Mouse (Mus musculus) limb, embryonic 15.5 days (tissue): ENCODE measurements at regions not wholly inside any gene's neighbourhood (a gene's known extent, or its start where the extent isn't known, plus 50 kb on each side); places are given as distances from the start of the nearest gene placed in this dataset.

ENCODE experiments used
- ATAC-seq: fragments of 200-750 bp; cut with Nextera tagmentation; 2 replicates; pipeline ENCODE4 v1.8.0; 2017; ENCODE audit warnings: low read depth, moderate TSS enrichment; ENCODE audit not compliant: insufficient number of reproducible peaks, low FRiP score, low TSS enrichment
- H3K27ac ChIP-seq: fragments of 300-500 bp; sonication (generic); 2 replicates; pipeline ENCODE4 v1.5.1; 2015; ENCODE audit warnings: moderate library complexity, mild to moderate bottlenecking, inconsistent platforms
- H3K27me3 ChIP-seq: fragments of 300-500 bp; sonication (generic); 2 replicates; pipeline ENCODE4 v1.6.1; 2015; ENCODE audit warnings: inconsistent platforms
- H3K36me3 ChIP-seq: fragments of 300-500 bp; sonication (generic); 2 replicates; pipeline ENCODE4 v1.6.1; 2015; ENCODE audit warnings: inconsistent platforms
- H3K4me1 ChIP-seq: fragments of 300-500 bp; sonication (generic); 2 replicates; pipeline ENCODE4 v1.6.1; 2015; ENCODE audit warnings: inconsistent platforms
- H3K4me2 ChIP-seq: fragments of 300-500 bp; sonication (generic); 2 replicates; pipeline ENCODE4 v1.6.1; 2015; ENCODE audit warnings: mild to moderate bottlenecking, inconsistent platforms
- H3K4me3 ChIP-seq: fragments of 300-500 bp; sonication (generic); 2 replicates; pipeline ENCODE4 v1.5.1; 2015; ENCODE audit warnings: mild to moderate bottlenecking, inconsistent platforms
- H3K9ac ChIP-seq: fragments of 300-500 bp; sonication (generic); 2 replicates; pipeline ENCODE4 v1.6.1; 2015; ENCODE audit warnings: inconsistent platforms
- H3K9me3 ChIP-seq: fragments of 300-500 bp; sonication (generic); 2 replicates; pipeline ENCODE4 v1.6.1; 2016; ENCODE audit warnings: inconsistent platforms
- WGBS: fragments of 180-500 bp; shearing (Covaris S2); methylation state at CpG from one replicate; pipeline ENCODE4 v1.1.7; 2015; 5-methylcytosine and 5-hydroxymethylcytosine counted together

- WGBS, result 80% methylated on average over 1 of the region's 1 CpGs
- Histone ChIP-seq H3K9me3 (no peaks in the 10 kb centered on the region), H3K9ac (no peak overlapping the region), H3K36me3 (no peaks in the 10 kb centered on the region), H3K27me3 (no peaks in the 10 kb centered on the region), H3K4me2 (no peak overlapping the region), H3K27ac (no peak overlapping the region), H3K4me1 (no peaks in the 10 kb centered on the region), H3K4me3 (no peak overlapping the region)
- ATAC-seq, result no peak
Measured at GRCm38 (mm10) chr8:90630796-90631195, 186.4 kb downstream of the Gm19935 start.

- Histone ChIP-seq H3K4me1 (0 out of 2 replicates have a peak, but pooled peaks cover 2% of the 10 kb centered on the region), H3K4me3 (no peak overlapping the region), H3K9me3 (no peaks in the 10 kb centered on the region), H3K9ac (no peak overlapping the region), H3K36me3 (no peaks in the 10 kb centered on the region), H3K27me3 (no peaks in the 10 kb centered on the region), H3K4me2 (no peak overlapping the region), H3K27ac (no peak overlapping the region)
- ATAC-seq, result no peak
- 49% methylated on average over 3 of the region's 3 CpGs for WGBS
Measured at GRCm38 (mm10) chr8:90608410-90608809, 208.8 kb downstream of the Gm19935 start.

GRCm38 (mm10) chr8:90600946-90601695, 216.1 kb downstream of the Gm19935 start:
- no peak for ATAC-seq
- Histone ChIP-seq H3K36me3 (no peaks in the 10 kb centered on the region), H3K4me1 (no peaks in the 10 kb centered on the region), H3K4me3 (no peak overlapping the region), H3K27me3 (no peaks in the 10 kb centered on the region), H3K9ac (no peak overlapping the region), H3K27ac (no peak overlapping the region), H3K9me3 (no peaks in the 10 kb centered on the region), H3K4me2 (no peak overlapping the region)
- 39% methylated on average over 11 of the region's 11 CpGs for WGBS

GRCm38 (mm10) chr8:90597376-90597775, 219.8 kb downstream of the Gm19935 start:
- no peaks in the 10 kb centered on the region for H3K27me3 ChIP-seq
- H3K4me3 ChIP-seq, result no peak overlapping the region
- H3K9me3 ChIP-seq, result no peaks in the 10 kb centered on the region
- H3K4me1 ChIP-seq, result no peaks in the 10 kb centered on the region
- H3K36me3 ChIP-seq, result no peaks in the 10 kb centered on the region
- H3K4me2 ChIP-seq, result no peak overlapping the region
- no peak for ATAC-seq
- WGBS, result 89% methylated on average over 6 of the region's 6 CpGs
- no peak overlapping the region for H3K9ac ChIP-seq
- no peak overlapping the region for H3K27ac ChIP-seq

GRCm38 (mm10) chr8:90579426-90579825, 231.3 kb upstream of the Tox3 start:
- no peaks in the 10 kb centered on the region for H3K9me3 ChIP-seq
- WGBS, result 61% methylated on average over 4 of the region's 4 CpGs
- no peaks in the 10 kb centered on the region for H3K27me3 ChIP-seq
- no peak overlapping the region for H3K4me3 ChIP-seq
- no peak overlapping the region for H3K9ac ChIP-seq
- no peak for ATAC-seq
- H3K36me3 ChIP-seq, result no peaks in the 10 kb centered on the region
- H3K27ac ChIP-seq, result no peak overlapping the region
- no peaks in the 10 kb centered on the region for H3K4me1 ChIP-seq
- H3K4me2 ChIP-seq, result no peak overlapping the region

GRCm38 (mm10) chr8:90576976-90577375, 228.8 kb upstream of the Tox3 start:
- no peak overlapping the region for H3K4me2 ChIP-seq
- WGBS, result 79% methylated on average over 4 of the region's 4 CpGs

GRCm38 (mm10) chr8:90574676-90575075, 226.5 kb upstream of the Tox3 start:
- 52% methylated on average over 3 of the region's 3 CpGs for WGBS
- no peaks in the 10 kb centered on the region for H3K4me1 ChIP-seq
- H3K27ac ChIP-seq, result no peak overlapping the region
- H3K4me3 ChIP-seq, result no peak overlapping the region
- no peaks in the 10 kb centered on the region for H3K36me3 ChIP-seq
- no peak overlapping the region for H3K4me2 ChIP-seq
- no peaks in the 10 kb centered on the region for H3K9me3 ChIP-seq
- no peaks in the 10 kb centered on the region for H3K27me3 ChIP-seq
- ATAC-seq, result no peak
- H3K9ac ChIP-seq, result no peak overlapping the region

More at GRCm38 (mm10) chr8:90576976-90577375, 228.8 kb upstream of the Tox3 start:
- H3K27me3 ChIP-seq, result no peaks in the 10 kb centered on the region
- no peaks in the 10 kb centered on the region for H3K9me3 ChIP-seq
- H3K4me3 ChIP-seq, result no peak overlapping the region
- H3K27ac ChIP-seq, result no peak overlapping the region
- no peaks in the 10 kb centered on the region for H3K4me1 ChIP-seq
- no peak overlapping the region for H3K9ac ChIP-seq
- no peaks in the 10 kb centered on the region for H3K36me3 ChIP-seq
- no peak for ATAC-seq

- H3K4me3 ChIP-seq, result no peak overlapping the region
- H3K9ac ChIP-seq, result no peak overlapping the region
- H3K27ac ChIP-seq, result no peak overlapping the region
- 65% methylated on average over 7 of the region's 7 CpGs for WGBS
- H3K9me3 ChIP-seq, result no peaks in the 10 kb centered on the region
- no peak for ATAC-seq
- H3K4me2 ChIP-seq, result no peak overlapping the region
- no peaks in the 10 kb centered on the region for H3K36me3 ChIP-seq
- H3K27me3 ChIP-seq, result no peaks in the 10 kb centered on the region
- no peaks in the 10 kb centered on the region for H3K4me1 ChIP-seq
Measured at GRCm38 (mm10) chr8:90556079-90556427, 207.9 kb upstream of the Tox3 start.

- Histone ChIP-seq H3K9ac (no peak overlapping the region), H3K4me1 (no peaks in the 10 kb centered on the region), H3K27ac (no peak overlapping the region), H3K27me3 (no peaks in the 10 kb centered on the region), H3K36me3 (no peaks in the 10 kb centered on the region), H3K4me3 (no peak overlapping the region), H3K4me2 (no peak overlapping the region), H3K9me3 (no peaks in the 10 kb centered on the region)
- no peak for ATAC-seq
- WGBS, result 51% methylated on average over 14 of the region's 14 CpGs
Measured at GRCm38 (mm10) chr8:90555415-90556078, 207.4 kb upstream of the Tox3 start.

GRCm38 (mm10) chr8:90547276-90547675, 199.1 kb upstream of the Tox3 start:
- 23% methylated on average over 3 of the region's 3 CpGs for WGBS
- Histone ChIP-seq H3K27me3 (no peaks in the 10 kb centered on the region), H3K4me3 (no peak overlapping the region), H3K4me1 (peaks cover 2% of the 10 kb centered on the region; the same call in 1 of the 2 replicates), H3K27ac (no peak overlapping the region), H3K36me3 (no peaks in the 10 kb centered on the region), H3K4me2 (no peak overlapping the region), H3K9me3 (no peaks in the 10 kb centered on the region), H3K9ac (no peak overlapping the region)
- ATAC-seq, result no peak

- 48% methylated on average over 8 of the region's 8 CpGs for WGBS
- Histone ChIP-seq H3K9ac (no peak overlapping the region), H3K9me3 (no peaks in the 10 kb centered on the region), H3K27ac (no peak overlapping the region), H3K4me2 (no peak overlapping the region), H3K4me3 (no peak overlapping the region), H3K4me1 (peaks cover 2% of the 10 kb centered on the region; the same call in 1 of the 2 replicates), H3K27me3 (no peaks in the 10 kb centered on the region), H3K36me3 (no peaks in the 10 kb centered on the region)
- no peak for ATAC-seq
Measured at GRCm38 (mm10) chr8:90542619-90543018, 194.5 kb upstream of the Tox3 start.

GRCm38 (mm10) chr8:90536196-90536640, 188.1 kb upstream of the Tox3 start:
- no peak overlapping the region for H3K4me3 ChIP-seq
- H3K9me3 ChIP-seq, result no peaks in the 10 kb centered on the region
- H3K4me2 ChIP-seq, result no peak overlapping the region
- no peak for ATAC-seq
- H3K27me3 ChIP-seq, result no peaks in the 10 kb centered on the region
- H3K27ac ChIP-seq, result no peak overlapping the region
- H3K4me1 ChIP-seq, result no peaks in the 10 kb centered on the region
- WGBS, result 87% methylated on average over 4 of the region's 4 CpGs
- H3K9ac ChIP-seq, result no peak overlapping the region
- no peaks in the 10 kb centered on the region for H3K36me3 ChIP-seq
